Mouse (Mus musculus): ENCODE measurements around the gene Zfp784.

The Zfp784 gene

GRCm38 (mm10) chr7:5057804-5058203, 19.6 kb upstream of the Zfp784 start:
- no peak for DNase-seq (ENCODE audit: low read depth, low spot score)

GRCm38 (mm10) chr7:5057381-5057780, 19.1 kb upstream of the Zfp784 start:
- DNase-seq (ENCODE audit: low read depth, low spot score), result no peak

GRCm38 (mm10) chr7:5056651-5057263, 18.5 kb upstream of the Zfp784 start:
- no peak for DNase-seq (ENCODE audit: low read depth, low spot score)

- no peak for DNase-seq (ENCODE audit: low read depth, low spot score)
Measured at GRCm38 (mm10) chr7:5053456-5054179, 15.4 kb upstream of the Zfp784 start.

GRCm38 (mm10) chr7:5052931-5053343, 14.7 kb upstream of the Zfp784 start:
- no peak for DNase-seq (ENCODE audit: low read depth, low spot score)

- peak; percentile 25 for DNase-seq (ENCODE audit: low read depth, low spot score)
Measured at GRCm38 (mm10) chr7:5052438-5052837, 14.2 kb upstream of the Zfp784 start.

GRCm38 (mm10) chr7:5051193-5052192, 13.2 kb upstream of the Zfp784 start, which contains the start of gene Zfp580:
Gene Zfp580, plus strand, starts transcription at chr7:5051538.
- DNase-seq (ENCODE audit: low read depth, low spot score), result peak; percentile 69

GRCm38 (mm10) chr7:5047313-5047712, 9.1 kb upstream of the Zfp784 start:
- peak; percentile 55 for DNase-seq (ENCODE audit: low read depth, low spot score)

GRCm38 (mm10) chr7:5046112-5046511, 7.9 kb upstream of the Zfp784 start:
- no peak for DNase-seq (ENCODE audit: low read depth, low spot score)

GRCm38 (mm10) chr7:5044981-5045380, 6.7 kb upstream of the Zfp784 start:
- DNase-seq (ENCODE audit: low read depth, low spot score), result no peak

- DNase-seq (ENCODE audit: low read depth, low spot score), result peak; percentile 40
Measured at GRCm38 (mm10) chr7:5038940-5039339, 694 bp upstream of the Zfp784 start.

- no peak for DNase-seq (ENCODE audit: low read depth, low spot score)
Measured at GRCm38 (mm10) chr7:5037467-5037866, 779 bp downstream of the Zfp784 start.

- DNase-seq (ENCODE audit: low read depth, low spot score), result no peak
Measured at GRCm38 (mm10) chr7:5037026-5037425, 1.2 kb downstream of the Zfp784 start.

- DNase-seq (ENCODE audit: low read depth, low spot score), result no peak
Measured at GRCm38 (mm10) chr7:5036136-5036535, 2.1 kb downstream of the Zfp784 start.

- DNase-seq (ENCODE audit: low read depth, low spot score), result no peak
Measured at GRCm38 (mm10) chr7:5035628-5036027, 2.6 kb downstream of the Zfp784 start.

- no peak for DNase-seq (ENCODE audit: low read depth, low spot score)
Measured at GRCm38 (mm10) chr7:5033818-5034217, 4.4 kb downstream of the Zfp784 start, which contains the start of gene 4632433K11Rik. Gene 4632433K11Rik, plus strand, starts transcription at chr7:5034118.

GRCm38 (mm10) chr7:5031496-5031895, 6.8 kb downstream of the Zfp784 start:
- no peak for DNase-seq (ENCODE audit: low read depth, low spot score)

- DNase-seq (ENCODE audit: low read depth, low spot score), result no peak
Measured at GRCm38 (mm10) chr7:5030554-5031275, 7.5 kb downstream of the Zfp784 start.

- no peak for DNase-seq (ENCODE audit: low read depth, low spot score)
Measured at GRCm38 (mm10) chr7:5029946-5030345, 8.3 kb downstream of the Zfp784 start.

- no peak for DNase-seq (ENCODE audit: low read depth, low spot score)
Measured at GRCm38 (mm10) chr7:5029543-5029942, 8.7 kb downstream of the Zfp784 start.

- DNase-seq (ENCODE audit: low read depth, low spot score), result peak; percentile 14
Measured at GRCm38 (mm10) chr7:5021197-5021596, 17.0 kb downstream of the Zfp784 start.

All from 3T3-L1 (cell line).